Mouse (Mus musculus): ENCODE results near the gene Erp44. TPM values are rescaled to one million over a fixed set of nuclear protein-coding genes. Genes with fewer than 3 reads are reported as not detected.

Erp44 gene
- polyA plus RNA-seq, 1 experiment from 2014 or later = 61.2 TPM

DNA sequence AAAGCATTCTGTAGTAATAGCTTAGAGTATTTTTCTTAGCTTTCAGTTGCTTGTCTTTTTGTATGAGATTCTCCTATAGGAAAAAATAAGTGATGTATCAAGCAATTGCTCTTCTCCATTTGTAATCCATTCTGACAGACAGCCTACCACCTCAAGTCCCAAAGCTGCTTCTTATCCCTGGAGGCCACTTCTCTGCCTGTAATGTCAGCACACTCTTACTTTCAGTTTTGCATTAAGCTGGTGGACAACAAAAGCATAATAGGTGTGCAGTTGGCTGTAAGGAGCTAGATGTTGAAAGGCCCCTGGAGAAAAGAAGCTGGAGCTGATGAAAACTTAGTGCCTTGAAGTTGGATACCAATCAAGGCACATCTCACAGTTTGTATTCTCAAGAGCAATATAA, 26.1 kb downstream of the Erp44 start:
- H3K36me3 ChIP-seq (ENCODE audit: control insufficient read depth, insufficient read depth, low read length) = no peaks in the 10 kb centered on the region
- ATAC-seq = no peak
- no peak overlapping the region for H3K9ac ChIP-seq (ENCODE audit: low read depth, low read length)
- no peaks in the 10 kb centered on the region for H3K9me3 ChIP-seq (replicated peaks; ENCODE audit: control insufficient read depth, low read length, poor library complexity, severe bottlenecking)
- H3K4me1 ChIP-seq (ENCODE audit: control insufficient read depth, insufficient read depth, low read length) = no peaks in the 10 kb centered on the region
- H3K4me2 ChIP-seq (ENCODE audit: low read length) = no peak overlapping the region
- no peak overlapping the region for H3K27ac ChIP-seq (ENCODE audit: low read length)
- H3K4me3 ChIP-seq (ENCODE audit: low read depth, low read length) = no peak overlapping the region
- H3K27me3 ChIP-seq (ENCODE audit: control insufficient read depth, insufficient read depth, low read depth, low read length) = no peaks in the 10 kb centered on the region

DNA sequence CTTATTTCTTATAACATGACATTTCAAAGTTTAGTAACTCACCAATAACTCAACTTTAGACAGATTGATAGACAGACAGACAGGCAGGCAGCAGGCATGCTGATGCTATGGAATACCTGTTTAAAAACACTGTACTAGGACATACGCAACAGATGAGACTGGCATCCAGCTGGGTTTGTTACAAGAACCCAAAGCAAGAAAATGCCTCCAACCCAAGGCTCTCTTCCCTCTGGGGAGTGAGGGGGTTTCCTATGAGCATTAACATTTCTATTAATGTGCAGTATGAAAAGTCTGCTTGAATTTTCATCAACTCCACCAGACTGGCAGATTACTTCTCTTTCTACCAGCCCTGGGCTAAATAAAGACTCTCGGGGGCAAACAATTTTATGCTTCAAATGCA, 35.1 kb downstream of the Erp44 start:
- Histone ChIP-seq H3K4me1 (ENCODE audit: control insufficient read depth, insufficient read depth, low read length) (no peaks in the 10 kb centered on the region), H3K9ac (ENCODE audit: low read depth, low read length) (no peak overlapping the region), H3K9me3 (replicated peaks; ENCODE audit: control insufficient read depth, low read length, poor library complexity, severe bottlenecking) (no peaks in the 10 kb centered on the region), H3K4me2 (ENCODE audit: low read length) (no peak overlapping the region), H3K27me3 (ENCODE audit: control insufficient read depth, insufficient read depth, low read depth, low read length) (no peaks in the 10 kb centered on the region), H3K27ac (ENCODE audit: low read length) (no peak overlapping the region), H3K4me3 (ENCODE audit: low read depth, low read length) (no peak overlapping the region), H3K36me3 (ENCODE audit: control insufficient read depth, insufficient read depth, low read length) (no peaks in the 10 kb centered on the region)
- ATAC-seq = no peak
- WGBS = 77% methylated on average over 2 of the region's 2 CpGs

DNA sequence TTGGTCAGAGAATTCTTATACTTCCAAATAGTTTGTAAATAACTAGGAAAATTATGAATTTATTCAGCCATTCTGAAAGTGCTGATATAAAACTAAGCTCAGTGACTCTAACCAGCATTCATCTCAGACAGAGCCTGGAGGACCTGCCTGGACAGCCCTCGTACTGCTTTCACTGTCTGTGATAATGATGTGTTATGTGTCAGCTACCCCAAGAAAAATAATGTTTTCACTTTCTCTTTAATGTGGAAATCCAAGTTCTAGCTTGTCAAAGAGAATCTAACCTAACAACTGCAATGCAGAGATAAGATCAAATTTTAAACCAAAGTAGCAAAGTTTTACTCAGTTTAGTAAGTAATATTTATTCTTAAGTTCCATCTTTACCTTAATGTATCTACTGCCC, 35.6 kb downstream of the Erp44 start:
- WGBS = 59% methylated on average over 1 of the region's 1 CpGs
- Histone ChIP-seq H3K4me3 (ENCODE audit: low read depth, low read length) (no peak overlapping the region), H3K9me3 (replicated peaks; ENCODE audit: control insufficient read depth, low read length, poor library complexity, severe bottlenecking) (no peaks in the 10 kb centered on the region), H3K4me1 (ENCODE audit: control insufficient read depth, insufficient read depth, low read length) (no peaks in the 10 kb centered on the region), H3K27me3 (ENCODE audit: control insufficient read depth, insufficient read depth, low read depth, low read length) (no peaks in the 10 kb centered on the region), H3K9ac (ENCODE audit: low read depth, low read length) (no peak overlapping the region), H3K4me2 (ENCODE audit: low read length) (no peak overlapping the region), H3K36me3 (ENCODE audit: control insufficient read depth, insufficient read depth, low read length) (no peaks in the 10 kb centered on the region), H3K27ac (ENCODE audit: low read length) (no peak overlapping the region)
- no peak for ATAC-seq

DNA sequence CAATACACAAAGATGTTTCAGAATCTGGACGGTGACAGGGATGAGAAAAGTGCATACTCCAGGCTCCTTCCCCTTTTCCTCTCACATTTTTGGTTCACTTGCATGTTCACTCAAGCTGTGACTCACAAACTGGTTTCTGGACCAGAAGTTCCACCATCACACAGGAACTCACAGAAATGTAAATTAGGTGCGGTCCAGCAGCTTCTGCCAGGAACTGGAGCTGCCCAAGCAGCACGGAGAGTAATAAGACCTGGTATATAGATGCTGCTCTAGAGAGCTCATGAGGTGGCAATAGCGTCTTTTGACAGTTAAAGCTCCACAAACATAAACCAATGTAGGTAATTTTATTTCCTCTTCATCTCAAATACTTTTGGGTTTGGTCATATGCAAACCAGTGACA, 36.9 kb downstream of the Erp44 start:
- no peaks in the 10 kb centered on the region for H3K4me1 ChIP-seq (ENCODE audit: control insufficient read depth, insufficient read depth, low read length)
- H3K9me3 ChIP-seq (replicated peaks; ENCODE audit: control insufficient read depth, low read length, poor library complexity, severe bottlenecking) = no peaks in the 10 kb centered on the region
- no peak overlapping the region for H3K4me3 ChIP-seq (ENCODE audit: low read depth, low read length)
- 97% methylated on average over 4 of the region's 4 CpGs for WGBS
- no peaks in the 10 kb centered on the region for H3K36me3 ChIP-seq (ENCODE audit: control insufficient read depth, insufficient read depth, low read length)
- H3K27me3 ChIP-seq (ENCODE audit: control insufficient read depth, insufficient read depth, low read depth, low read length) = no peaks in the 10 kb centered on the region
- H3K4me2 ChIP-seq (ENCODE audit: low read length) = no peak overlapping the region
- no peak for ATAC-seq
- no peak overlapping the region for H3K27ac ChIP-seq (ENCODE audit: low read length)
- no peak overlapping the region for H3K9ac ChIP-seq (ENCODE audit: low read depth, low read length)

DNA sequence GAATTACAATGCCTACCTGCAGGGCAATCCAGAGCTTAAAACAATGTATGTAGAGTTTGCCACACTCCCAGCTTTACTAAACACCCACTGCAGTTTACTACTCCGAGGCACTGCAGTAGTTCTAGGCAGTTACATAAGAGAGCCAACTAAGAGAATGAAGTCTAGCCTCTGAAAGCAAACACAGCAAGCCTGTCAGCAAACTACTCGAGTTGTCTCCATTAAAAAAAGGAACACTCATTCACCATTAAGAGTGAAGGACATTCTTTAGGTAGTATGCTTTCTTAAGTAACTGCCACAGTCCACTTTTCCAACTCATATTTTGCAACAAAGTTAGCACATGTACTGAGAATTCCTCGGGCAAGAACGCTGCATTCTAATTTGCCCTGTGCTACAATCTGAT, 40.3 kb downstream of the Erp44 start:
- no peaks in the 10 kb centered on the region for H3K36me3 ChIP-seq (ENCODE audit: control insufficient read depth, insufficient read depth, low read length)
- no peaks in the 10 kb centered on the region for H3K9me3 ChIP-seq (replicated peaks; ENCODE audit: control insufficient read depth, low read length, poor library complexity, severe bottlenecking)
- ATAC-seq = no peak
- no peaks in the 10 kb centered on the region for H3K27me3 ChIP-seq (ENCODE audit: control insufficient read depth, insufficient read depth, low read depth, low read length)
- H3K9ac ChIP-seq (ENCODE audit: low read depth, low read length) = no peak overlapping the region
- WGBS = 90% methylated on average over 4 of the region's 4 CpGs
- H3K27ac ChIP-seq (ENCODE audit: low read length) = no peak overlapping the region
- no peak overlapping the region for H3K4me2 ChIP-seq (ENCODE audit: low read length)
- no peak overlapping the region for H3K4me3 ChIP-seq (ENCODE audit: low read depth, low read length)
- no peaks in the 10 kb centered on the region for H3K4me1 ChIP-seq (ENCODE audit: control insufficient read depth, insufficient read depth, low read length)

DNA sequence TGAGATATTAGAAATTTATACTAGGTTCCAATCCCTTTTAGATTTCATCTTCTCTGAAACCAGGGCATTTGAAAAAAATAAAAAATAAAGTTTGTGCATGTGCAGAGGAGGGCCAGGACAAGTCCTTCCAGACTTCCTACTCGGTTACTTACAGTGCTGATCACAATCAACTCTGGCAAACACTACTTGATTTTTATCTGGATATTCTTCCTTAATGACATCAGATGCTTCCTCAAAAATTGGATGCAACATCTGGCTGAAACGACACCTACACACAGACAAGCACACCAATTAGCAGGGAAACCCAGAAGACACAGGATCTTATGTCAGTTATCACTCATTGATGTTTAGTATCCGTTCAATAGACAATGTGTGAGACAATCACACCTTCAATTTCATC, 42.6 kb downstream of the Erp44 start:
- Histone ChIP-seq H3K27ac (ENCODE audit: low read length) (no peak overlapping the region), H3K36me3 (ENCODE audit: control insufficient read depth, insufficient read depth, low read length) (no peaks in the 10 kb centered on the region), H3K4me1 (ENCODE audit: control insufficient read depth, insufficient read depth, low read length) (no peaks in the 10 kb centered on the region), H3K4me2 (ENCODE audit: low read length) (no peak overlapping the region), H3K9ac (ENCODE audit: low read depth, low read length) (no peak overlapping the region), H3K9me3 (replicated peaks; ENCODE audit: control insufficient read depth, low read length, poor library complexity, severe bottlenecking) (no peaks in the 10 kb centered on the region), H3K27me3 (ENCODE audit: control insufficient read depth, insufficient read depth, low read depth, low read length) (no peaks in the 10 kb centered on the region), H3K4me3 (ENCODE audit: low read depth, low read length) (no peak overlapping the region)
- WGBS = 93% methylated on average over 3 of the region's 3 CpGs
- no peak for ATAC-seq

DNA sequence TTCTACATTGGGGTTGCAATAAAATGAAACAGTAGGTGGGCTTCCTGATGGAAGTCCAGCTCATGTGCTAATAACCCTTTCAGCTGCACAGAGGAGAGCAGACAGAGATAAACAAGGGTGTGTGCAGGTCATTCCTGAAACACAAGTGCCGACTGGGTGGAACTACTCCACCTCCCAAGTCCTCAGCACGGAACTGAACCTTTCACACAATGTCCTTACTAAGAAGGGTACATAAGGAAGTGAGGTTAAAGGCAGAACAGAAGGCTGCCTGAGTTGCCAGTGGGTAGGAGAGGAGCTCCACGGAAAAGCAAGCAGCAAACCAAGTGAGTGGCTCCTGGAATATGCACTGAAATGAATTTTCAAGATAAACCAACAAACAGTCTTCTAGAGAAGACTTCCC, 52.6 kb downstream of the Erp44 start:
- 61% methylated on average over 3 of the region's 3 CpGs for WGBS
- no peak overlapping the region for H3K9ac ChIP-seq (ENCODE audit: low read depth, low read length)
- no peak for ATAC-seq
- no peak overlapping the region for H3K27ac ChIP-seq (ENCODE audit: low read length)
- no peak overlapping the region for H3K4me3 ChIP-seq (ENCODE audit: low read depth, low read length)
- no peaks in the 10 kb centered on the region for H3K4me1 ChIP-seq (ENCODE audit: control insufficient read depth, insufficient read depth, low read length)
- H3K27me3 ChIP-seq (ENCODE audit: control insufficient read depth, insufficient read depth, low read depth, low read length) = no peaks in the 10 kb centered on the region
- H3K9me3 ChIP-seq (replicated peaks; ENCODE audit: control insufficient read depth, low read length, poor library complexity, severe bottlenecking) = no peaks in the 10 kb centered on the region
- no peak overlapping the region for H3K4me2 ChIP-seq (ENCODE audit: low read length)
- no peaks in the 10 kb centered on the region for H3K36me3 ChIP-seq (ENCODE audit: control insufficient read depth, insufficient read depth, low read length)

DNA sequence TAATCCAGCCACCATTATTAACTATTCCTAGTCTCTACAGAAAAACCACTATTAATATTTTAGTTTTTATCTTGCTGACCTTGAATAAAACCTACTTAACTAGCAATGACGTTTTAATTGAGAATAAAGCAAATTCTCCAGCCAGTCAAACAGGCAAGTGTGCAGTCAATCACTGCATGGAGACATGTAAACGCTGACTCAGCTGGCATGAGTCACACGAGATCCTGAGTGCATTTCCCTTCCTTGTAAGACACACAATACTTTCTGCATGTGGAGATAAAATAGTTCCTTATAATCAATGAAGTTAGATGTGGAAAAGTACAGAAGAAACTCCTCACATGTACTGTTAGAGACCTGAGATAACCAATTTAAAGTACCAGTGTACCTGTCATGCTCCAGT, 53.8 kb downstream of the Erp44 start:
- H3K9me3 ChIP-seq (replicated peaks; ENCODE audit: control insufficient read depth, low read length, poor library complexity, severe bottlenecking) = no peaks in the 10 kb centered on the region
- ATAC-seq = no peak
- 61% methylated on average over 3 of the region's 3 CpGs for whole genome bisulfite sequencing

DNA sequence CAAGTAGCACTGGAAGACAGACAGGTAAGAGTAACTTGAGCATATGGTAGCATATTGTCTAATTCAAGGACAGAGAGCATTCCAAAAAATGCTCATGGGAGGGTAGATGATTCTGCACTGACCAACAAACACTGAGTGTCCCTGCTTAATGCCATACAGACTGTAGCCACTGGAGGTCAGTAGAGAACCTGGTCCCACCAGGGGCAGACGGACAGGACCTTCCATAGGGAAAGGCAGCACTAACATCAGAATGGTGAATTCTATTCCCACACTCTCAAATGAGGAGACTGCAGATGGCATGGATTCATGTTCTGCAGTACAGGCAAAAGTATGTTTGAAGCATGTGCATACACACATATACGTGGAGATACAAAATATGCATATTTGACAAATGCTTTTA, 54.2 kb downstream of the Erp44 start:
- no peak overlapping the region for H3K27ac ChIP-seq (ENCODE audit: low read length)
- H3K27me3 ChIP-seq (ENCODE audit: control insufficient read depth, insufficient read depth, low read depth, low read length) = no peaks in the 10 kb centered on the region
- H3K4me2 ChIP-seq (ENCODE audit: low read length) = no peak overlapping the region
- H3K4me3 ChIP-seq (ENCODE audit: low read depth, low read length) = no peak overlapping the region
- no peaks in the 10 kb centered on the region for H3K4me1 ChIP-seq (ENCODE audit: control insufficient read depth, insufficient read depth, low read length)
- 0 out of 2 replicates have a peak, but pooled peaks have one; percentile 11 for ATAC-seq
- H3K9ac ChIP-seq (ENCODE audit: low read depth, low read length) = no peak overlapping the region
- H3K36me3 ChIP-seq (ENCODE audit: control insufficient read depth, insufficient read depth, low read length) = no peaks in the 10 kb centered on the region
- H3K9me3 ChIP-seq (replicated peaks; ENCODE audit: control insufficient read depth, low read length, poor library complexity, severe bottlenecking) = no peaks in the 10 kb centered on the region
- WGBS = 19% methylated on average over 2 of the region's 2 CpGs

More for the DNA sequence above, 53.8 kb downstream of the Erp44 start:
- Histone ChIP-seq H3K9ac (ENCODE audit: low read depth, low read length) (no peak overlapping the region), H3K27ac (ENCODE audit: low read length) (no peak overlapping the region), H3K4me1 (ENCODE audit: control insufficient read depth, insufficient read depth, low read length) (no peaks in the 10 kb centered on the region), H3K27me3 (ENCODE audit: control insufficient read depth, insufficient read depth, low read depth, low read length) (no peaks in the 10 kb centered on the region), H3K4me2 (ENCODE audit: low read length) (no peak overlapping the region), H3K4me3 (ENCODE audit: low read depth, low read length) (no peak overlapping the region), H3K36me3 (ENCODE audit: control insufficient read depth, insufficient read depth, low read length) (no peaks in the 10 kb centered on the region)

DNA sequence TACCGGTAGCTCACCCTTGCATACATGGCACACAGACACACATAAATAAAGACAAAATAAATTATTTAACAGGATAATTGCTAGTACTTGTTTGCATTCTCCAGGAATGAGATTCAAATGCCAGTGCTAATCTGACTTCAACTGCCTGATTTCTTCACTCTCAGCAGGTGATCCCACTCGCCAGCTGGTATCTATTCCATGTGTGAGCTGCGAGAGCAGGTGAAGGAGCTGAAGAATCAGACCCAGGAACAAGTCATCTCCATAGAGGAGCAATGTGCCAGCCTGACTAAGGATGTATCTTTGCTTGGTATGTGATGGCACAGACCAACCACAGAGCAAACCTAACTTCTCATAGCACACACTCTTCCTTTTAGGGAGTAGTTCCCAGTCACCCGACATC, 75.8 kb downstream of the Erp44 start:
- Histone ChIP-seq H3K36me3 (ENCODE audit: control insufficient read depth, insufficient read depth, low read length) (peaks cover 2% of the 10 kb centered on the region; the same call in 1 of the 2 replicates), H3K4me1 (ENCODE audit: control insufficient read depth, insufficient read depth, low read length) (no peaks in the 10 kb centered on the region), H3K9me3 (replicated peaks; ENCODE audit: control insufficient read depth, low read length, poor library complexity, severe bottlenecking) (no peaks in the 10 kb centered on the region), H3K9ac (ENCODE audit: low read depth, low read length) (no peak overlapping the region), H3K4me2 (ENCODE audit: low read length) (no peak overlapping the region), H3K27ac (ENCODE audit: low read length) (no peak overlapping the region), H3K27me3 (ENCODE audit: control insufficient read depth, insufficient read depth, low read depth, low read length) (no peaks in the 10 kb centered on the region), H3K4me3 (ENCODE audit: low read depth, low read length) (no peak overlapping the region)
- 76% methylated on average over 4 of the region's 4 CpGs for WGBS
- ATAC-seq = no peak
